Mouse (Mus musculus): ENCODE data around the gene Scnn1b. TPM values are rescaled to one million over a fixed set of nuclear protein-coding genes. Genes with fewer than 3 reads are reported as not detected.

The Scnn1b gene
- total and polyA plus RNA-seq, 3 experiments: 0.47 TPM; not detected in 2

- TF ChIP-seq EP300 (IDR thresholded peaks at IDR 0.05; ENCODE audit: insufficient read depth, low read depth, low read length): no peak
- TF ChIP-seq POLR2A (IDR thresholded peaks at IDR 0.05; ENCODE audit: insufficient read depth, low read depth, low read length): no peak
- TF ChIP-seq CTCF (IDR thresholded peaks at IDR 0.05): no peak
- Histone ChIP-seq H3K4me1 (ENCODE audit: control insufficient read depth, insufficient read depth, low read length) (no peaks in the 10 kb centered on the region), H3K4me3 (no peak overlapping the region), H3K79me2 (replicated peaks; ENCODE audit: control insufficient read depth, insufficient read depth, low read length) (no peaks in the 10 kb centered on the region), H3K27me3 (ENCODE audit: control insufficient read depth, insufficient read depth, low read length) (no peaks in the 10 kb centered on the region), H3K9ac (ENCODE audit: low read depth, low read length) (no peak overlapping the region), H3K36me3 (ENCODE audit: control insufficient read depth, insufficient read depth, low read length) (no peaks in the 10 kb centered on the region), H3K27ac (no peak overlapping the region)
- intact Hi-C loops (cut with DNase I): no loop called here
- 63% methylated on average over 14 of the region's 14 CpGs for WGBS
- no peak for DNase-seq
These were observed 72.2 kb downstream of the Scnn1b start for GRCm38 (mm10) chr7:121936861-121937630.

- Histone ChIP-seq H3K4me1 (ENCODE audit: control insufficient read depth, insufficient read depth, low read length) (no peaks in the 10 kb centered on the region), H3K27me3 (ENCODE audit: control insufficient read depth, insufficient read depth, low read length) (no peaks in the 10 kb centered on the region), H3K27ac (no peak overlapping the region), H3K4me3 (no peak overlapping the region), H3K36me3 (ENCODE audit: control insufficient read depth, insufficient read depth, low read length) (no peaks in the 10 kb centered on the region), H3K79me2 (replicated peaks; ENCODE audit: control insufficient read depth, insufficient read depth, low read length) (no peaks in the 10 kb centered on the region), H3K9ac (ENCODE audit: low read depth, low read length) (no peak overlapping the region)
- DNase-seq: no peak
- WGBS: 91% methylated on average over 8 of the region's 8 CpGs
- intact Hi-C loops (cut with DNase I): no loop called here
- TF ChIP-seq CTCF (IDR thresholded peaks at IDR 0.05): no peak
- TF ChIP-seq EP300 (IDR thresholded peaks at IDR 0.05; ENCODE audit: insufficient read depth, low read depth, low read length): no peak
- no peak for TF ChIP-seq POLR2A (IDR thresholded peaks at IDR 0.05; ENCODE audit: insufficient read depth, low read depth, low read length)
These were observed 73.5 kb downstream of the Scnn1b start for GRCm38 (mm10) chr7:121938124-121938891.

GRCm38 (mm10) chr7:121939244-121939643, 74.4 kb downstream of the Scnn1b start:
- Histone ChIP-seq H3K27ac (no peak overlapping the region), H3K36me3 (ENCODE audit: control insufficient read depth, insufficient read depth, low read length) (no peaks in the 10 kb centered on the region), H3K27me3 (ENCODE audit: control insufficient read depth, insufficient read depth, low read length) (no peaks in the 10 kb centered on the region), H3K4me1 (ENCODE audit: control insufficient read depth, insufficient read depth, low read length) (no peaks in the 10 kb centered on the region), H3K9ac (ENCODE audit: low read depth, low read length) (no peak overlapping the region), H3K79me2 (replicated peaks; ENCODE audit: control insufficient read depth, insufficient read depth, low read length) (no peaks in the 10 kb centered on the region), H3K4me3 (no peak overlapping the region)
- intact Hi-C loops (cut with DNase I): no loop called here
- no peak for DNase-seq
- WGBS: 70% methylated on average over 6 of the region's 6 CpGs
- no peak for TF ChIP-seq POLR2A (IDR thresholded peaks at IDR 0.05; ENCODE audit: insufficient read depth, low read depth, low read length)
- TF ChIP-seq CTCF (IDR thresholded peaks at IDR 0.05): no peak
- TF ChIP-seq EP300 (IDR thresholded peaks at IDR 0.05; ENCODE audit: insufficient read depth, low read depth, low read length): no peak

- Histone ChIP-seq H3K79me2 (replicated peaks; ENCODE audit: control insufficient read depth, insufficient read depth, low read length) (no peaks in the 10 kb centered on the region), H3K36me3 (ENCODE audit: control insufficient read depth, insufficient read depth, low read length) (no peaks in the 10 kb centered on the region), H3K27me3 (ENCODE audit: control insufficient read depth, insufficient read depth, low read length) (no peaks in the 10 kb centered on the region), H3K4me3 (no peak overlapping the region), H3K9ac (ENCODE audit: low read depth, low read length) (no peak overlapping the region), H3K27ac (no peak overlapping the region), H3K4me1 (ENCODE audit: control insufficient read depth, insufficient read depth, low read length) (no peaks in the 10 kb centered on the region)
- DNase-seq: no peak
- intact Hi-C loops (cut with DNase I): no loop called here
- TF ChIP-seq CTCF (IDR thresholded peaks at IDR 0.05) (no peak), POLR2A (IDR thresholded peaks at IDR 0.05; ENCODE audit: insufficient read depth, low read depth, low read length) (no peak), EP300 (IDR thresholded peaks at IDR 0.05; ENCODE audit: insufficient read depth, low read depth, low read length) (no peak)
- 45% methylated on average over 4 of the region's 4 CpGs for WGBS
These were observed 74.9 kb downstream of the Scnn1b start for GRCm38 (mm10) chr7:121939729-121940128.

GRCm38 (mm10) chr7:121941016-121941415, 76.2 kb downstream of the Scnn1b start:
- Histone ChIP-seq H3K27ac (no peak overlapping the region), H3K4me1 (ENCODE audit: control insufficient read depth, insufficient read depth, low read length) (no peaks in the 10 kb centered on the region), H3K79me2 (replicated peaks; ENCODE audit: control insufficient read depth, insufficient read depth, low read length) (no peaks in the 10 kb centered on the region), H3K9ac (ENCODE audit: low read depth, low read length) (no peak overlapping the region), H3K27me3 (ENCODE audit: control insufficient read depth, insufficient read depth, low read length) (no peaks in the 10 kb centered on the region), H3K4me3 (no peak overlapping the region), H3K36me3 (ENCODE audit: control insufficient read depth, insufficient read depth, low read length) (no peaks in the 10 kb centered on the region)
- no peak for DNase-seq
- no peak for TF ChIP-seq EP300 (IDR thresholded peaks at IDR 0.05; ENCODE audit: insufficient read depth, low read depth, low read length)
- TF ChIP-seq POLR2A (IDR thresholded peaks at IDR 0.05; ENCODE audit: insufficient read depth, low read depth, low read length): no peak
- TF ChIP-seq CTCF (IDR thresholded peaks at IDR 0.05): no peak
- WGBS: 86% methylated on average over 3 of the region's 3 CpGs
- intact Hi-C loops (cut with DNase I): no loop called here

GRCm38 (mm10) chr7:121941640-121942039, 76.8 kb downstream of the Scnn1b start:
- Histone ChIP-seq H3K9ac (ENCODE audit: low read depth, low read length) (no peak overlapping the region), H3K36me3 (ENCODE audit: control insufficient read depth, insufficient read depth, low read length) (no peaks in the 10 kb centered on the region), H3K4me1 (ENCODE audit: control insufficient read depth, insufficient read depth, low read length) (no peaks in the 10 kb centered on the region), H3K4me3 (no peak overlapping the region), H3K79me2 (replicated peaks; ENCODE audit: control insufficient read depth, insufficient read depth, low read length) (no peaks in the 10 kb centered on the region), H3K27ac (no peak overlapping the region), H3K27me3 (ENCODE audit: control insufficient read depth, insufficient read depth, low read length) (no peaks in the 10 kb centered on the region)
- intact Hi-C loops (cut with DNase I): no loop called here
- WGBS: 94% methylated on average over 3 of the region's 3 CpGs
- TF ChIP-seq EP300 (IDR thresholded peaks at IDR 0.05; ENCODE audit: insufficient read depth, low read depth, low read length) (no peak), CTCF (IDR thresholded peaks at IDR 0.05) (no peak), POLR2A (IDR thresholded peaks at IDR 0.05; ENCODE audit: insufficient read depth, low read depth, low read length) (no peak)
- DNase-seq: no peak
